Mouse (Mus musculus) monocyte, adult 59 days (primary cell): ENCODE results near the gene Harbi1. TPM values are rescaled to one million over a fixed set of nuclear protein-coding genes. Genes with fewer than 3 reads are reported as not detected.

ENCODE experiments used
- total RNA-seq, 2 experiments: library from RNA; stranded (reverse); gene quantifications; one replicate each; pipeline ENCODE4 v1.2.4; 2023

The Harbi1 gene
- 1 to 10 TPM; 4.9 to 5.7 TPM for total RNA-seq

DNA sequence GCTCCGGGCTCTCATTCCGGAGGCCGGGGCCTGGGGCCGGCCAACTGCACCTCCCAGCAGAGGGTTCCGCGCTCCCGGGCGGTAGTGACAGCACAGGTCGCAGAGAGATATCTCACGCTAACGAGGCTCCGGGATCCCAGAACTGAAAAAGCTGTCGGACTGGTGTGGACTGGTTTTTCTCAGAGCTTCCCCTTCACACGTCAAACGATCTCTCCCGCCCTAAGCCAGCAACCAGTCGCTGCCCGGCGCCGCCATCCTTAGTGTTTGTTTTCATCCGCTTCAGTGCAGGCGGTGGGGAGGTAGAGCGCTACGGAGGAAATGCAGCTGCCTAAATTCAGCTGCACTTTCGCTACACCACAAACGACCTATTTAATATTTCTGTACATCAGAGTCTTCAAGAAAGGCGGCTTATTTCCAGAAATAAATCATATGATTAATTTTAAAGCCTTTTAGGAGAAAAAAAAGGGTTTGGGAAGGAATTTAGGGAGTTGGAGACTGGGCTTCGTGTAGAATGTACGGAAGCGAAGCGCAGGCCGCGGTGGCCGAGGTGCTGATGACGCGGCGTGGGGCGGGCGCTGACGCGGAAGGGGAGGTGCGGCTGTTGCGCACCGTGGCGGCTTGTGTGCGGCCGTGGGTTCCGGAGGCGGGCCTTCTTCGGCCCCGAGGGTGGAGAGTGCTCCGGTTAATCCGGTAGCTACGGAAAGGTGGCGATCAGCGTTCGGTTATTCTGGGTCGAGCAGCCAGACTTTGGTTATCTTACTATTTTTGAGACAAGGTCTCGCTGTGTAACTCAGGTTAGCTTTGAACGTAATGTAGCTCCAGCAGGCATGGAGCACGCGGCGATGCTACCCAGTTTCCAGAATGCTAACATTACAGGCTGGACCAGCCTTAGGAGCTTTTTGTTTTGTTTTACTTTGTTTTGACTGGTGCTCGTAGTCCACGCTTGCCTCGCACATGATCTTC lies at the start of gene Harbi1, which contains the start of gene Atg13:
TSS of gene Harbi1 (plus strand) at position 581 of the 963 bp plus-strand sequence.
TSS of gene Atg13 (minus strand) at position 305 of the 963 bp plus-strand sequence.

DNA sequence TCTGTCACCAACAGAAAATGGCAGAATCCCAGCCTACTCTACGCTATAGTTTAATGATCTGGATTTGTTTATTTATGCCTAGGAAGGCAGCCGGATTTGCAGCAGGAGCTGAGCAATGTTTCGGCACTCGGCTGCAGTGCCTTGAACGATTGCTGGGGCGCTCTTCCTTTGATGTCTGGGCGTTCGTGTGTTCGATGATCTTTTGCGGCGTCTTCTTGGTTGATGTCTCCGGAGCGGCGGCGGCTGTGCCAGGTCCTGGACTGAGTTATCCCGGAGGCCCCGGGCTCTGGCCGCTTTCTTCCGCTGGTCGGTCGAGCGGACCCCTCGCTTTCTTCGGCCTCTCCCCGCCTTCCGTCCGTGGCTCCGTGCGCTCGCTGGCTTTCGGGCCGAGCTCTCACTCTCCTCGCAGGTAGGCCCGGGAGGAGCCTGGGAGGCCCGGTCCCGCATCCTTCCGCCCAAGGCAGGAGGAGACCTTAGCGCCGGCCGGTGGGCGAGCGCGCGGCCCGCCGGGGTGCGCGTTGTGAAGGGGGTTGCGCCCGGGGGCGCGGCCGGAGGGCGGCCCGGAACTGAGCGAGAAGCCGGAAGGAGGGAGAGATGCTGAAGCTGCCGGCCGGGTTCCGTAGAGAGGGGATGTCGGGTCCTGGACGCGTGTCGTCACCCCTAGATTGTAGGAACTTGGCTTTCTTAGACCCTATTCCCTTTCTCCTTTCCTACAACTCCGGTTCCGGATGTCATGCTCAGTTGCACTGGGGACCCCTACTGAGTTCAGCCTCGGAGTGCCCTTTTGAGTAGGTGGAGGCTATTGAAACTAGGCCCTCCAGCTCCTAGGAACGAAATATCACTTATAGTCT lies 19.5 kb downstream of the Harbi1 start, which contains the start of gene Ambra1:
TSS of gene Ambra1 (plus strand) at position 164 of the 851 bp plus-strand sequence.

Other genes with a start within 250 kb of the Harbi1 start
- gene Ckap5, start 184.1 kb upstream of the Harbi1 start, total RNA-seq = 10 to 100 TPM; 23.7 to 27.5 TPM
- gene F2, start 74.4 kb upstream of the Harbi1 start, total RNA-seq = under 1 TPM; 0.24 to 0.58 TPM
- gene Zfp408, start 61.1 kb upstream of the Harbi1 start, total RNA-seq = 10 to 100 TPM; 11.9 to 16.7 TPM
- 10 to 100 TPM; 89.2 to 94.6 TPM for gene Arhgap1, start 61.0 kb upstream of the Harbi1 start, total RNA-seq
- 10 to 100 TPM; 36.4 to 36.5 TPM for gene Atg13, start 276 bp upstream of the Harbi1 start, total RNA-seq
- gene Ambra1, start 19.3 kb downstream of the Harbi1 start, total RNA-seq = 10 to 100 TPM; 52.2 to 54.8 TPM
- gene Chrm4, start 216.4 kb downstream of the Harbi1 start, total RNA-seq = under 1 TPM; 0.34 to 0.85 TPM
- 1 to 10 TPM; 1.4 to 3.0 TPM for gene Mdk, start 221.4 kb downstream of the Harbi1 start, total RNA-seq
- not detected for gene Gm9821, start 234.9 kb downstream of the Harbi1 start, total RNA-seq